Mouse (Mus musculus): ENCODE results near the gene Fam20c.
A peak's percentile ranks its signal among the peaks of the same experiment; 100 is the strongest.

Fam20c gene

DNA sequence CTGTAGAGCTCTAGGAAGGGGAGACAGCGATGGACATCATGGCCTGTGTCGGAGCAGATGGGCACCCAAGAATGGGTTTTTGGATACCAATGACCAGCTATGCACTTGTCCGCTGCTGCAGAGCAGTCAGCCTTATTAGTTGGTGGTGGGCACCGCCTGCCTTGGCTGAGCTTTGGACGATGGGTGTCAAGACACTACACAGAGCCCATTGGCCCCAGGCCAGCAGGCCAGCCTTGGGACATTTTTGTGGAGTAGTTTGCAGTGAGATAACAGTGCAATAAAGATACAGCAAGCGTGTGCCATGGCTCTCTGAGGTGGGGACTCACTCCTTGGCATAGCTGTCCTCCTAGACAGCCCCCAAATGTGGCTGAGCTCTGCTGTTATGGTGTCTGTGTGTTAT lies 55.5 kb downstream of the Fam20c start:
- no peak for DNase-seq (ENCODE audit: low read depth)

DNA sequence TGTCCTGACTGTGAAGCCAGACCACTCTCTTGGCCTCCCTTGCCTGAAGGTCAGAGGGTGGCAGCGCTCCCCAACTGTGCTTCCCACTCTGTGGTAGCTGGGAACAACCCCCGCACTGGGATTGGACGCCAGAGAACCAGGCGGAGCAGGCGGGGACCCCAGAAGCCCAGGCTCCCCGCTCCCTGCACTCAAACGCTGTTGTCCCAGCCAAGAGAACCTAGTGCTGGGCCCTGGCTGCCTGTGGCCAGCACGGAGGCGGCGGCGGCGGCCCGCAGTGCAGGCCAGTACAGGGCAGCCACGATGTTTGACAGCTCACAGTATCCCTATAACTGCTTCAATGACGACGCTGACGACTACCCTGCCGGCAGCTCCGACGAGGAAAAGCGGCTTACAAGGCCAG lies 65.5 kb downstream of the Fam20c start, which contains the start of gene Gm5294:
TSS of gene Gm5294 (plus strand) at position 301 of the 400 bp plus-strand sequence.
- DNase-seq (ENCODE audit: low read depth) = no peak

- DNase-seq (ENCODE audit: low read depth) = no peak
These were observed 66.5 kb downstream of the Fam20c start for GRCm38 (mm10) chr5:138820717-138821332.

- DNase-seq (ENCODE audit: low read depth) = no peak
These were observed 70.8 kb downstream of the Fam20c start for GRCm38 (mm10) chr5:138825090-138825489.

DNA sequence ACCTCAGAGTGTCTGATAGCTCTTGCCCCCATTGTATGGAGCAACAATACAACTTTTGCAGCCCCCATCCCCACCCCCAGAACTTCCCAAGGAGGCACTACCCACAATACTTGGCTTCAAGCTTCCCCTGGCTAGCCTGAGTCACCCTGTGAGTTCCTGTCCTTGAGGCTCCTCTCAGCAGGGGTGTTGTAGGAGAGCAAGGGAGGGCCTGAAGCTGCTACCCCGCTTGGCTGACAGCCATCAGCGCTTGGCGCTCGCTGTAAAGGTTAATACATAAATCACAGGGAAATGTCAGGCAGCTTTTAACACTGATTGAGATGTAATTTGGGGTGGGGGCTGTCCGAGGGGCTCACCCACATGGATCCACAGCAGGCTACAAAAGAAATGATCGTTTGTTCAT lies 79.1 kb downstream of the Fam20c start:
- no peak for DNase-seq (ENCODE audit: low read depth)

- DNase-seq (ENCODE audit: low read depth) = no peak
These were observed 80.6 kb downstream of the Fam20c start for GRCm38 (mm10) chr5:138834910-138835309.

GRCm38 (mm10) chr5:138840981-138841380 lies 86.7 kb downstream of the Fam20c start:
- DNase-seq (ENCODE audit: low read depth) = no peak

DNA sequence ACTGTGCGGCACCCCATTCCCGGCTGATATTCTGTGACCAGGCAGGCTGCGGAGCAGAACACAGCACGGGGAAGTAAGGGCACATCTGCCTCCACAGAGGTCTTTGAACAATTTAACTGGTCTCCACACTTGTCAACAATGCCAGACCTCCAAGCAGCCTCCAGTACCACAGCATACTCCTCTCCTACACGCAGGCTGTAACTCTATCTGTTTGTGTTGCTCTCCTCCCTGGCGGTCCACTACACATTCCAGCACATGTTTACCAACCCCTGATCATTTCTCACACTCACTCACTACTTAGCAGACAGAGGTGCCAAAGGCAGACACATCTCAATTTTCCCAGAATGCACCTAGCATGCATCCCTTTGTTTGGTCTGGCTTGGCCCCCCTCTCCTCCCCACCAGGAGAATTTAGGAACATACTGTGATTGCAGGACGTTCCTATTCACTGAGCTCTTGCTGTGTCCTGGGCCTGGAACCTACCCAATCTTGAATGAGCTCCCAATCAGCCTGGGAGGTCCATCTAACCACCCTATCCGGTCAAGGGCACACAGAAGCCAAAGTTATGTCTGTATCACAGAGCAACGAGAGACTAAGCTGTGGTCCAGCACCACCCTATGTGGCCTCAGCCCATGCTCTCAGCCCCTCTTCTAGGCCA lies 89.0 kb downstream of the Fam20c start:
- no peak for DNase-seq (ENCODE audit: low read depth)

- no peak for DNase-seq (ENCODE audit: low read depth)
These were observed 92.2 kb downstream of the Fam20c start for GRCm38 (mm10) chr5:138846506-138846905.

GRCm38 (mm10) chr5:138848102-138848501 lies 93.8 kb downstream of the Fam20c start:
- peak; percentile 62 for DNase-seq (ENCODE audit: low read depth)

GRCm38 (mm10) chr5:138849682-138850461 lies 95.6 kb downstream of the Fam20c start:
- DNase-seq (ENCODE audit: low read depth) = no peak

GRCm38 (mm10) chr5:138850462-138850844 lies 96.1 kb downstream of the Fam20c start:
- DNase-seq (ENCODE audit: low read depth) = no peak

DNA sequence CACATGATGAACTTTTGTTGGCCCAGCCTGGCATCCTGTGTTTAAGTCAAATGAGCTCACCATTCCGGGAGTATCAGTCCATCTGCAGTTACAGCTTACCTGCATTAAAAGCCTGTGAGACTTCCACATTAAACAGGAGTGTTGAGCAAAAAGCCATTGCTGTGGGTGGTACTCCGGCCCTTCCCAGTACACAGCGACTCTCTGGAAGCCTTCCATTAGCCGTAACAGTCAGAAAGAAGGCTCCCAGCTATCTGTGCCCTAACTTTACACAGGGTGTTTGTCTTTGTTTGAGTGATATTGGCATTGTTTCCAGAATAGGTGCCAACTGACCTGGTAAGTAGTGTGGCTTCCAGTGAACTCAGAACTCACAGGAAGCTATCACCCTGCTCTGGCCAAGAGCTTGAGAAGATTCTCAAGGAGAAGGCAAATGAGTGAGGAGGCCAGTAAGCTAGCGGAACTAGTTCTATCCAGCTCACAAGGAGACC lies 97.0 kb downstream of the Fam20c start:
- no peak for DNase-seq (ENCODE audit: low read depth)

GRCm38 (mm10) chr5:138852151-138852550 lies 97.8 kb downstream of the Fam20c start:
- no peak for DNase-seq (ENCODE audit: low read depth)

DNA sequence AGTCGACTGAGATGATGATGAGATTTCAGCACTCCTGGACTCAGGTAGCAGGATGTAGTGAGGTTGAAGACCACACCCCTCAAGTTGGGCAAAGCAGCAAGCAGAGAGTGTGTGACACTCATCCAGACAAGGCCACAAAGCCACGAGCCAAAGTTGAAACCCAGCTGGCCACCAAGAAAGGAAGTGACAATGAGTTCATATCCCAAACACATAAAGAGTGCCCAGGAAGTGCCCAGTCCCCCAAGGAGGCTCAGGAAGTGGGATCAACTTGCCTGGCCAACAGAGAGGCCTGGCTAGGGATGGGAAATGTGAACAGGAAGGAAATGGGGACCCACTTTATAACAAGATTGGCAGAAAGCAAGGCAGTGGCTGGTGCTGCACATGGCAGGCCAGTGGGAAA lies 99.0 kb downstream of the Fam20c start:
- DNase-seq (ENCODE audit: low read depth) = no peak

DNA sequence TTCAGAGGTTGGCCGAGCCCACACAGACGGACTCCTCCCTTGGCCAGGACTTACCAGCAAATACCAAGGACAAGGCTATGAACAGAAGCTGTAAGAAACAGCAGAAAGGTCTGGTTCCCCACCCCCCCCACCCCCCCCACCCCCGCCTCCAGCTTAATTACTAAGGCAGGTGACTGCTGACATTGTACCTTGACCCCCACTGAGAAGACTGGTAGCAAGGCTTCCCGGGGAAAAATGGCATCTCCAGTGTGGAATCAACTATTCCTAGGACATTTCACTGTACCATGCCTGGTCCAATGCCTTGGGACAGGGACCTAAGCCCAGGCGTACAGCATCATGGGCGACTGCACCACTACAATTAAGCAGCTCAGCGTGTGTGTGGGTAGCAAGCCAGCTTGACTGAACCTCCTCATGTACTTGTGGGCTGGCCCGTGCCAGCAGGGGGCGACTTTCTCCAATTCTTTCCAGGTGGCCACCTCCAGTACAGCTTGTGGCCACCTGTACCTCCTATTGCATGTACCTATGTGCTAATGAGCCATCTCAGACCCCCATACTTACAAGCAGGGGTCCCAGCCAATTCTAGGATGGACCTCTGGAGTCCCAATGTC lies 102.8 kb downstream of the Fam20c start:
- DNase-seq (ENCODE audit: low read depth) = peak; percentile 7

DNA sequence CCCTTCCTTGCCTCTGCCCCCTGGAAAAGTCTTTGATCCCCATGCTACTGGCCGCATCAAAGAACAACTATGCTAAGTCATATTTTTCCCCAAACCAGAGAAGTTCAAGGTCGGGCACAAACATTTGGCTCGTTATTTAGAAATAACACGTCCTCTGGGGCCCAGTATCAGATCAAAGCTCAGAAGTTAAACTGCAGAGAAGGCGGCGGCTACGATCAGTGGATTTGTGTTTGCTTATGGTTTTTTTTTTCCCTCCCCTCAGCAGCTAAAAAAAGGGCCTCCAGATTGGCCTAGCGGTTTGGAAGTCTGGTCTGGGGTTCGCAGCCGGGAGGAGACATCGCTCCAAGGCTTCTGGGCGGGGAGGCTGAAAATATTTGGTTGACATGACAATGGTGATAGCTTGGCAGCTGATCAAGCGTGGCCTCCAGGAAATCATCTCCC lies 103.5 kb downstream of the Fam20c start:
- DNase-seq (ENCODE audit: low read depth) = no peak

Data from c-Kit-positive CD71-positive TER-119-negative erythroid progenitor cells, embryonic 14.5 days (primary cell).